Mouse (Mus musculus): ENCODE results near the gene Srrm4. TPM values are rescaled to one million over a fixed set of nuclear protein-coding genes. Genes with fewer than 3 reads are reported as not detected.

The Srrm4 gene
- polyA plus RNA-seq, 1 experiment from 2014 or later = 22.4 TPM

DNA sequence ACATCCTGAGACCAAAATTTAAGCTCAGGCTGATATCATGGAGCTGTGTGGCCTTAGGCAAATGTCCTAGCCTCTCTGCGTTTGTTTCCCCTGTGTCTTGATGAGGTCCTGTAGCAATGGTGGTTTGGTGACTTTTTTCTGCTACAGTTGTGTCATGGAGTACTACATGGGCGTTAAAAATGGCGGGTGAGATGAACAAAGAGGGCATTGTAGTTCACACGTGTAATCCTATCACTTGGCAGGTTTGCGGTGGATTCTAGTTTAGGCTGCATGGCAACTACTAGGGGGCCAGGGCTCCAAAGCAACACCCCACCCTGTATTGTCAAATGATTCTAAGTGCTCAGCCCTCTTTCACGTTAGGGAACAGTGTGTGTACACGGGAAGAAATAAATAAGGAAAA is 21.1 kb downstream of the Srrm4 start:
- Histone ChIP-seq H3K27me3 (no peaks in the 10 kb centered on the region), H3K4me3 (replicated peaks) (no peak overlapping the region), H3K4me2 (no peak overlapping the region; the same call in 1 of the 2 replicates), H3K9me3 (no peaks in the 10 kb centered on the region), H3K36me3 (replicated peaks) (no peaks in the 10 kb centered on the region), H3K27ac (peak overlapping the region; percentile 80), H3K4me1 (peaks cover 76% of the 10 kb centered on the region), H3K9ac (no peak overlapping the region)
- ATAC-seq (ENCODE audit: low FRiP score) = no peak
- WGBS = 54% methylated on average over 7 of the region's 7 CpGs

- WGBS = 1% methylated on average over 8 of the region's 9 CpGs
- Histone ChIP-seq H3K9me3 (no peaks in the 10 kb centered on the region), H3K4me1 (peaks cover 72% of the 10 kb centered on the region), H3K27ac (peak overlapping the region; percentile 80), H3K36me3 (replicated peaks) (no peaks in the 10 kb centered on the region), H3K4me3 (replicated peaks) (no peak overlapping the region), H3K4me2 (peak overlapping the region; percentile 32), H3K9ac (peak overlapping the region; percentile 25; the same call in 1 of the 2 replicates), H3K27me3 (no peaks in the 10 kb centered on the region)
- peak; percentile 79 for ATAC-seq (ENCODE audit: low FRiP score)
Observed at GRCm38 (mm10) chr5:116569629-116570028, 22.0 kb downstream of the Srrm4 start.

DNA sequence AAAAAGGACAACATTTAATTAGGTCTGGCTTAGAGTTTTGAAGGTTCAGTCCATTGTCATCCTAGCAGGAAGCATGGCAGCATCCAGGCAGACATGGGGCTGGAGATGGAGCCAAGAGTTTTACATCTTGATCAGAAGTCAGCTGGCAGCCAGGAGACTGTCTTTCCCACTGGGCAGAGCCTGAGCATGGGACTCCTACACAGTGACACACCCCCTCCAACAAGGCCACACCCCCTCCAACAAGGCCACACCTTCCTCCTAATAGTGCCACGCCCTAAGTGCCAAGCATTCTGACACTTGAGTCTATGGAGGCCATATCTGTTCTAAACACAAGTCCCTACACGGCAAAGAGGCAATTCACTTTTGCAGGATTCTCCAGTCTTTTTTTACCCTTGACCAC is 23.6 kb downstream of the Srrm4 start:
- no peak overlapping the region for H3K27ac ChIP-seq
- WGBS = 85% methylated on average over 2 of the region's 2 CpGs
- ATAC-seq (ENCODE audit: low FRiP score) = no peak
- H3K4me2 ChIP-seq = no peak overlapping the region
- peaks cover 57% of the 10 kb centered on the region for H3K4me1 ChIP-seq
- no peak overlapping the region for H3K4me3 ChIP-seq (replicated peaks)
- H3K9ac ChIP-seq = no peak overlapping the region
- H3K36me3 ChIP-seq (replicated peaks) = no peaks in the 10 kb centered on the region
- no peaks in the 10 kb centered on the region for H3K9me3 ChIP-seq
- no peaks in the 10 kb centered on the region for H3K27me3 ChIP-seq

DNA sequence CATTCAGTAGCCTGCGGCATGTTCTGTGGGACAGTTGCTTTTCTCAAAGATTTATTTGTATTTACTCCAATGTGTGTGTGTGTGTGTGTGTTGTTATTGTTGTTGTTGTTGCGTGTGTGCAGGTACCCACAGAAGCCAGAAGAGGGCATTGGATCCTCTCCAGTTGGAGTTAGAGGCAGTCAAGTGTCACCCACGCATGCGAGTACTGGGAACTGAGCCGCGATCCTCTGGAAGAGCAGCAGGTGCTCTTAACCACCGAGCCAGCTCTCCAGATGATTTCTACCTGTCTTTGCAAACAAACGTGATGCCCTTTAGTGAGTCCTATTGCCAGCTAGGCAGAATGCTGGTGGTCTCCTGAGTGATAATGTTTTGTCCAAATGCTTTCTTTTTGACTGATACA is 24.3 kb downstream of the Srrm4 start:
- no peak for ATAC-seq (ENCODE audit: low FRiP score)
- H3K36me3 ChIP-seq (replicated peaks) = no peaks in the 10 kb centered on the region
- WGBS = 94% methylated on average over 8 of the region's 8 CpGs
- H3K27ac ChIP-seq = no peak overlapping the region
- no peaks in the 10 kb centered on the region for H3K27me3 ChIP-seq
- H3K4me2 ChIP-seq = no peak overlapping the region
- H3K4me1 ChIP-seq = peaks cover 49% of the 10 kb centered on the region
- H3K9ac ChIP-seq = no peak overlapping the region
- no peak overlapping the region for H3K4me3 ChIP-seq (replicated peaks)
- no peaks in the 10 kb centered on the region for H3K9me3 ChIP-seq

- H3K27me3 ChIP-seq = no peaks in the 10 kb centered on the region
- H3K4me1 ChIP-seq = peaks cover 41% of the 10 kb centered on the region
- H3K9me3 ChIP-seq = no peaks in the 10 kb centered on the region
- H3K36me3 ChIP-seq (replicated peaks) = no peaks in the 10 kb centered on the region
- 82% methylated on average over 14 of the region's 14 CpGs for WGBS
- H3K9ac ChIP-seq = no peak overlapping the region
- no peak overlapping the region for H3K27ac ChIP-seq
- H3K4me3 ChIP-seq (replicated peaks) = no peak overlapping the region
- no peak for ATAC-seq (ENCODE audit: low FRiP score)
- no peak overlapping the region for H3K4me2 ChIP-seq
Observed at GRCm38 (mm10) chr5:116566385-116567045, 25.1 kb downstream of the Srrm4 start.

DNA sequence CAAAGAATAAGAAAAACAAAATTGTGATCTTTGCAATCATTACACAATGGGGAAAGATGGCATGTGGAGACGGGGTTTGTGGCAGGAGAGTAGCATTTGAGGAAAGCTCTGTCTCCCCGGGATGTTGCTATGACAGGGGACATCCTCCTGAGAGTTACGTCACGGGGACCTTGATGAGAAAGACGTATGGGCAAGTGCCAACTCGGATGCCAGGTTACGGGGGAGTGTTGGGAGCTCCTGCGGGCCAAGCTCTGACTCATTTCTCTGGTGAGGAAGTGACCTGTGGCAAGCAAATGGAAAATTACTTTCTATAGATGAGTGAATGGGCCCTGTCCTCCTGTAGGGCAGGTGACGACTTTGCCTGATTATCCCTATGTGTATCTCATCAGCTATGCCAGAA is 26.0 kb downstream of the Srrm4 start:
- no peaks in the 10 kb centered on the region for H3K36me3 ChIP-seq (replicated peaks)
- H3K27ac ChIP-seq = no peak overlapping the region
- no peak overlapping the region for H3K4me3 ChIP-seq (replicated peaks)
- no peaks in the 10 kb centered on the region for H3K9me3 ChIP-seq
- peaks cover 32% of the 10 kb centered on the region for H3K4me1 ChIP-seq
- ATAC-seq (ENCODE audit: low FRiP score) = no peak
- no peak overlapping the region for H3K4me2 ChIP-seq
- WGBS = 87% methylated on average over 9 of the region's 9 CpGs
- no peak overlapping the region for H3K9ac ChIP-seq
- H3K27me3 ChIP-seq = no peaks in the 10 kb centered on the region

DNA sequence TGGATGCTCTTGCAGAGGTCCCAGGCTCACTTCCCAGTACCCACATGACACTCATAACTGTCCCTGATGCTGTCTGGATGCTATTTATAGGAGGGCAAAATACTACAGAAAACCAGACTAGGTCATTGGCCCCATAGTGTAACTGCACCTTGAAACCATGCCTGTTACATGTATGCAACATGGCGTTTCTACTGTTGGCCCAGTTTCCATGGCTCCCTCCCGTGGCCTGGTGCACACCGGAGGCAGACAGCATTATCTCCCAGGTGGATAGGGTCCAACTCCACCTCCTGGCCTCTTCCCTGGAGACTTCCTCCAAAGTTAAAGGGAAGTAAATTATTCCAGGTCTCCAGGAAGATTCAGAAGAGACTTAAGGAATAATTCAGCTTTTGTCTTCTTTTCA is 27.2 kb downstream of the Srrm4 start:
- Histone ChIP-seq H3K9me3 (no peaks in the 10 kb centered on the region), H3K4me1 (peaks cover 20% of the 10 kb centered on the region), H3K27ac (no peak overlapping the region), H3K36me3 (replicated peaks) (no peaks in the 10 kb centered on the region), H3K27me3 (no peaks in the 10 kb centered on the region), H3K4me3 (replicated peaks) (no peak overlapping the region), H3K4me2 (no peak overlapping the region), H3K9ac (no peak overlapping the region)
- no peak for ATAC-seq (ENCODE audit: low FRiP score)
- WGBS = 85% methylated on average over 3 of the region's 3 CpGs

DNA sequence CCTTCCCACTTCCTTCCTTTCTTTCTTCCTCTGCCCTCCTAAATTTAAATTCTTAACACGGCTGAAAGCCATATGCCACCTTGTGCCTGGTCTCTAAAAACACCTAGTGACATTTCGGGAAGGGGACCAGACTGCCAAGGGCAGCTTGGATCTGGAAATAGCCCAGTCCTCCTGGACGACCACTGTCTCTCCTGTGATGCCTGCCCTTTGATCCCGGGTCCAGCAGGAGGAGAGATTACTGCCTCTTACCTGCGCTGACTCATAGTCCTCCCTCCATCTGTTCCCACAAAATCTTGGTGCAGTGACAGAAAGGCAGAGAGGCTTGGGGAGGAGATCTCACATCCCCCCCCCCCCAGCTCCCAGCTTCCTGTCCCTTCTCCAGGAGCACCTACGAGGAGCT is 27.9 kb downstream of the Srrm4 start:
- Histone ChIP-seq H3K4me2 (no peak overlapping the region), H3K9me3 (no peaks in the 10 kb centered on the region), H3K9ac (no peak overlapping the region), H3K4me3 (replicated peaks) (no peak overlapping the region), H3K4me1 (peaks cover 13% of the 10 kb centered on the region), H3K27me3 (no peaks in the 10 kb centered on the region), H3K27ac (no peak overlapping the region), H3K36me3 (replicated peaks) (no peaks in the 10 kb centered on the region)
- ATAC-seq (ENCODE audit: low FRiP score) = no peak
- 82% methylated on average over 6 of the region's 6 CpGs for WGBS

- Histone ChIP-seq H3K27ac (no peak overlapping the region), H3K4me3 (replicated peaks) (no peak overlapping the region), H3K9me3 (no peaks in the 10 kb centered on the region), H3K9ac (no peak overlapping the region), H3K4me2 (no peak overlapping the region), H3K27me3 (no peaks in the 10 kb centered on the region), H3K4me1 (peaks cover 11% of the 10 kb centered on the region), H3K36me3 (replicated peaks) (no peaks in the 10 kb centered on the region; the same call in 1 of the 2 replicates)
- WGBS = 82% methylated on average over 7 of the region's 7 CpGs
- ATAC-seq (ENCODE audit: low FRiP score) = no peak
Observed at GRCm38 (mm10) chr5:116559091-116559490, 32.5 kb downstream of the Srrm4 start.

DNA sequence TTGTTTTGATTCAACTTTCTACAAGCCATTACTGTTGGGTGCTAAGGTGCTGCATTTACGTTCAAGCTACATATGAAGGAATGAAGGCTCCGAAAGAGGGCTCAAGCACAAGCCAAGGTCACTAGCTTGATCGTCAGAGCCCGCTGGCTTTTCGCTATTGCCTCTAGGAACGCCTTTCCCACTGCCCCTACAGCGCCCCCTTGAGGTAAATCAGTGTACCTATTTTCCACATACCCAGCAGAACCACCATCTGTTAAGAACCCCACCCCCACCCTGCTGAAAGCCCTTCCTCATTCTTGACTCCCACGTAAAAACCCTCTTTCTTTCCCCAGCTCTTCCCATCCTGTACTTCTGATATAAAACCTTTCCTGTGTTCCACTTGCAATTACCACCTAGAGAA is 35.0 kb downstream of the Srrm4 start:
- Histone ChIP-seq H3K4me3 (replicated peaks) (no peak overlapping the region), H3K27me3 (no peaks in the 10 kb centered on the region), H3K4me2 (no peak overlapping the region), H3K4me1 (peaks cover 30% of the 10 kb centered on the region), H3K9ac (no peak overlapping the region), H3K27ac (no peak overlapping the region), H3K9me3 (no peaks in the 10 kb centered on the region), H3K36me3 (replicated peaks) (no peaks in the 10 kb centered on the region; the same call in 1 of the 2 replicates)
- ATAC-seq (ENCODE audit: low FRiP score) = no peak
- WGBS = 45% methylated on average over 8 of the region's 8 CpGs

DNA sequence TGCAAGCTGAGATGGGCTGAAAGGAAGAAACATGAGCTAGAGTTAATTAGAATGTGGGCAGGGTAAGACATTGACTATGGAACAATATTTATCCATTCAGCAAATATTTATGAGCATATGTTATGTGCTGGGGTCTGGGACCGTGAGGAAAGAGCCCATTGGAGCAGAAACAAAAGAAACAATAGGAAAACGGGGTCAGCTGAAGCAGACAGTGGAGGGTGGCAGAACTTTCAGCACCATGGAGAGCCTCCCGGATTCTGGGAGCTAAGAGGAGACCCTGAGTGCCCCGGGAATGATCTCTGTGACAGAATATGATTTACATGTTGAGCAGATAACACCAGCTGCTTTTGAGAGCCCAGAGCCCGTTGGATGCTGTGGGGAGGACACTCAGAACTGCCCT is 37.7 kb downstream of the Srrm4 start:
- Histone ChIP-seq H3K27me3 (no peaks in the 10 kb centered on the region), H3K9me3 (peaks cover 9% of the 10 kb centered on the region; the same call in 1 of the 2 replicates), H3K4me1 (peaks cover 30% of the 10 kb centered on the region), H3K9ac (no peak overlapping the region), H3K27ac (peak overlapping the region; percentile 42; the same call in 1 of the 2 replicates), H3K36me3 (replicated peaks) (peaks cover 13% of the 10 kb centered on the region), H3K4me3 (replicated peaks) (no peak overlapping the region), H3K4me2 (no peak overlapping the region)
- WGBS = 9% methylated on average over 5 of the region's 5 CpGs
- no peak for ATAC-seq (ENCODE audit: low FRiP score)

DNA sequence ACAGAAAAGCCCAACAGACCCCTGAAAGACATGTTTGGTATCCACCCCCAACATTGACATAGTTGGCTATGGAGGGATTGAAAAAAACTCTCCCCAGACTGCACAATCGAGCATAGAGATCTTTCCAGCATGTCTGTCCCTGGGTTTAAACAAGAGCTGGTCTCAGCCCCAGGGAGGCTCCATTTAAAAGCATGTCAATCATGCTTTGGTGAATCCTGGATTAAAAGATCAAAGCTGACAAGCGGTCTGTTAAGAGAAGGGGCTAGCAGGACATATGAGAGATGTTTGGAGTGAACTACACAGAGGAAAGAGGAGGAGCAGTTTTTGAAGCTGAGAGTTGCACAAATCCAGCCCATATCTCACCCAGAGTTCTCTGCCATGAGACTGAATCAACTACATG is 38.5 kb downstream of the Srrm4 start:
- Histone ChIP-seq H3K36me3 (replicated peaks) (peaks cover 14% of the 10 kb centered on the region), H3K9me3 (peaks cover 9% of the 10 kb centered on the region; the same call in 1 of the 2 replicates), H3K27me3 (no peaks in the 10 kb centered on the region), H3K9ac (no peak overlapping the region), H3K4me1 (peaks cover 30% of the 10 kb centered on the region), H3K4me3 (replicated peaks) (no peak overlapping the region), H3K4me2 (no peak overlapping the region), H3K27ac (no peak overlapping the region)
- ATAC-seq (ENCODE audit: low FRiP score) = no peak
- 11% methylated on average over 2 of the region's 2 CpGs for WGBS

- H3K36me3 ChIP-seq (replicated peaks) = peaks cover 17% of the 10 kb centered on the region
- ATAC-seq (ENCODE audit: low FRiP score) = no peak
- peaks cover 30% of the 10 kb centered on the region for H3K4me1 ChIP-seq
- no peak overlapping the region for H3K27ac ChIP-seq
- H3K4me2 ChIP-seq = no peak overlapping the region
- H3K9ac ChIP-seq = no peak overlapping the region
- no peaks in the 10 kb centered on the region for H3K27me3 ChIP-seq
- peaks cover 9% of the 10 kb centered on the region; the same call in 1 of the 2 replicates for H3K9me3 ChIP-seq
- H3K4me3 ChIP-seq (replicated peaks) = no peak overlapping the region
Observed at GRCm38 (mm10) chr5:116552584-116552983, 39.0 kb downstream of the Srrm4 start.
